Comparison of ENCODE assay signal across 21 mouse cellular contexts in genomic region chr6:93923351-93923750, GRCm38 (mm10).
A peak's percentile ranks its signal among the peaks of the same experiment; 100 is the strongest.
DNase-seq lines count a peak whose midpoint lies in the region; ATAC-seq lines count a peak whose summit lies in the region.
"Had no signal": no experiment of that assay in that cellular context is flagged by ENCODE, and none has a peak within 500 bp of the region (broad histone marks: within the 10 kb centered on the region; RNA-seq: fewer than 3 reads in every experiment).

No protein-coding gene starts in this region.

- peaks cover 13% of the 10 kb centered on the region for H3K4me1 ChIP-seq in forebrain, embryonic 13.5 days
- peaks cover 13% of the 10 kb centered on the region for H3K4me1 ChIP-seq in forebrain, embryonic 12.5 days
- peaks cover 12% of the 10 kb centered on the region for H3K4me1 ChIP-seq in midbrain, embryonic 12.5 days
- no peaks in the 10 kb centered on the region for H3K4me1 ChIP-seq in midbrain, embryonic 15.5 days

- H3K9ac ChIP-seq in forebrain, embryonic 13.5 days, result no peak overlapping the region
- no peak overlapping the region for H3K9ac ChIP-seq in forebrain, embryonic 12.5 days
- no peak overlapping the region for H3K9ac ChIP-seq in midbrain, embryonic 12.5 days (replicated peaks)
- H3K9ac ChIP-seq in midbrain, embryonic 15.5 days, result no peak overlapping the region
- H3K9ac ChIP-seq: liver, postnatal 0 days had no signal

- WGBS in forebrain, embryonic 13.5 days, result 47% methylated on average over 5 of the region's 5 CpGs
- WGBS in forebrain, embryonic 12.5 days, result 49% methylated on average over 5 of the region's 5 CpGs
- 43% methylated on average over 5 of the region's 5 CpGs for WGBS in midbrain, embryonic 12.5 days
- 30% methylated on average over 5 of the region's 5 CpGs for WGBS in midbrain, embryonic 15.5 days

- peak; percentile 70 for DNase-seq in ZHBTc4 (ENCODE audit: low read depth, low spot score)
- DNase-seq in cerebellum, adult 9-11 months, result no peak
- DNase-seq in urinary bladder, postnatal 4 days (ENCODE audit: low spot score in 2 of 2), result no peak
- DNase-seq: adrenal gland, postnatal 14 days; cerebellum, adult 8-10 months; gastrocnemius, postnatal 10 days; kidney, adult 9 months; kidney, postnatal 25 days; liver, postnatal 0 days; thymus, adult 2 months; thymus, postnatal 4 days had no signal

- H3K27me3 ChIP-seq in forebrain, embryonic 13.5 days, result no peaks in the 10 kb centered on the region
- no peaks in the 10 kb centered on the region for H3K27me3 ChIP-seq in forebrain, embryonic 12.5 days
- no peaks in the 10 kb centered on the region for H3K27me3 ChIP-seq in midbrain, embryonic 12.5 days
- no peaks in the 10 kb centered on the region for H3K27me3 ChIP-seq in midbrain, embryonic 15.5 days (replicated peaks)

- no peak overlapping the region for H3K4me2 ChIP-seq in forebrain, embryonic 13.5 days
- no peak overlapping the region for H3K4me2 ChIP-seq in forebrain, embryonic 12.5 days
- H3K4me2 ChIP-seq in midbrain, embryonic 12.5 days (replicated peaks), result no peak overlapping the region
- H3K4me2 ChIP-seq in midbrain, embryonic 15.5 days, result no peak overlapping the region

- H3K4me3 ChIP-seq in forebrain, embryonic 13.5 days, result no peak overlapping the region
- no peak overlapping the region for H3K4me3 ChIP-seq in forebrain, embryonic 12.5 days (replicated peaks)
- H3K4me3 ChIP-seq in midbrain, embryonic 12.5 days, result no peak overlapping the region
- H3K4me3 ChIP-seq in midbrain, embryonic 15.5 days, result no peak overlapping the region
- H3K4me3 ChIP-seq: heart, embryonic 10.5 days; layer of hippocampus, adult 2 months had no signal

- ATAC-seq in forebrain, embryonic 13.5 days, result no peak
- ATAC-seq in forebrain, embryonic 12.5 days (ENCODE audit: low FRiP score), result no peak; the same call in 1 of the 2 replicates
- no peak for ATAC-seq in midbrain, embryonic 12.5 days (ENCODE audit: low FRiP score, low read depth)
- ATAC-seq in midbrain, embryonic 15.5 days (replicated peaks), result no peak
- ATAC-seq: forebrain, embryonic 14.5 days; intestine, embryonic 16.5 days; liver, postnatal 0 days; lung, postnatal 0 days had no signal

- H3K27ac ChIP-seq in forebrain, embryonic 13.5 days, result 0 out of 2 replicates have a peak overlapping the region, but pooled peaks have one; percentile 3
- H3K27ac ChIP-seq in forebrain, embryonic 12.5 days, result no peak overlapping the region
- peak overlapping the region; percentile 42; the same call in 1 of the 2 replicates for H3K27ac ChIP-seq in midbrain, embryonic 12.5 days (replicated peaks)
- no peak overlapping the region for H3K27ac ChIP-seq in midbrain, embryonic 15.5 days
- H3K27ac ChIP-seq: heart, embryonic 10.5 days; layer of hippocampus, adult 2 months; macrophage had no signal

- no peaks in the 10 kb centered on the region for H3K9me3 ChIP-seq in forebrain, embryonic 13.5 days (replicated peaks)
- H3K9me3 ChIP-seq in forebrain, embryonic 12.5 days, result no peaks in the 10 kb centered on the region
- no peaks in the 10 kb centered on the region for H3K9me3 ChIP-seq in midbrain, embryonic 12.5 days
- no peaks in the 10 kb centered on the region for H3K9me3 ChIP-seq in midbrain, embryonic 15.5 days
- H3K9me3 ChIP-seq: heart, embryonic 10.5 days had no signal

- H3K36me3 ChIP-seq in forebrain, embryonic 13.5 days (ENCODE audit: poor library complexity, severe bottlenecking), result no peaks in the 10 kb centered on the region
- H3K36me3 ChIP-seq in forebrain, embryonic 12.5 days (replicated peaks), result no peaks in the 10 kb centered on the region
- H3K36me3 ChIP-seq in midbrain, embryonic 12.5 days, result no peaks in the 10 kb centered on the region
- no peaks in the 10 kb centered on the region for H3K36me3 ChIP-seq in midbrain, embryonic 15.5 days (replicated peaks)
- H3K36me3 ChIP-seq: heart, embryonic 10.5 days had no signal

Comparison
In these comparisons a context has a peak if more than half of its experiments do, and no peak if none do; other contexts are left out.
1. H3K27ac ChIP-seq: peak in forebrain, embryonic 13.5 days (single experiment) and midbrain, embryonic 12.5 days (single experiment); none in forebrain, embryonic 12.5 days (single experiment) and midbrain, embryonic 15.5 days (single experiment).